In genomic region chr19:28560801-28561696, GRCm38 (mm10) we compare ENCODE assay signal across 9 mouse cellular contexts.
A peak's percentile ranks its signal among the peaks of the same experiment; 100 is the strongest.
DNase-seq lines count a peak whose midpoint lies in the region; ATAC-seq lines count a peak whose summit lies in the region.
"Had no signal": no experiment of that assay in that cellular context is flagged by ENCODE, and none has a peak within 500 bp of the region (broad histone marks: within the 10 kb centered on the region; RNA-seq: fewer than 3 reads in every experiment).

No protein-coding gene starts in this region.

- no peaks in the 10 kb centered on the region for H3K9me3 ChIP-seq in forebrain, embryonic 14.5 days (replicated peaks; ENCODE audit: control insufficient read depth, low read length)
- H3K9me3 ChIP-seq: megakaryocyte, embryonic 14.5 days had no signal

- no peak overlapping the region for H3K9ac ChIP-seq in forebrain, embryonic 14.5 days (ENCODE audit: low read length)

- H3K27me3 ChIP-seq in forebrain, embryonic 14.5 days (replicated peaks; ENCODE audit: control insufficient read depth, insufficient read depth, low read length), result no peaks in the 10 kb centered on the region
- H3K27me3 ChIP-seq: megakaryocyte, embryonic 14.5 days had no signal

- H3K4me1 ChIP-seq in forebrain, embryonic 14.5 days (ENCODE audit: control insufficient read depth, insufficient read depth, low read length), result peaks cover 9% of the 10 kb centered on the region
- H3K4me1 ChIP-seq: megakaryocyte, embryonic 14.5 days had no signal

- DNase-seq in testis, postnatal 14 days (ENCODE audit: low spot score), result peak; percentile 10
- DNase-seq in testis, postnatal 10 days (ENCODE audit: low spot score), result no peak
- DNase-seq in forebrain, embryonic 14.5 days (ENCODE audit: low spot score), result peak; percentile 45
- peak; percentile 48 for DNase-seq in kidney, postnatal 14 days
- peak; percentile 39 for DNase-seq in yolk sac, embryonic 10.5 days (ENCODE audit: low spot score)
- no peak for DNase-seq in spleen, adult 12 weeks (ENCODE audit: low spot score)
- DNase-seq in cerebellum, adult 8-10 months, result no peak
- no peak for DNase-seq in adrenal gland, adult 2 months

- H3K4me2 ChIP-seq in forebrain, embryonic 14.5 days (ENCODE audit: low read length), result no peak overlapping the region

- peak; percentile 66 for ATAC-seq in forebrain, embryonic 14.5 days

- no peaks in the 10 kb centered on the region for H3K36me3 ChIP-seq in forebrain, embryonic 14.5 days (ENCODE audit: control insufficient read depth, insufficient read depth, low read length)

- WGBS in forebrain, embryonic 14.5 days, result 12% methylated on average over 8 of the region's 8 CpGs

- H3K27ac ChIP-seq in forebrain, embryonic 14.5 days (ENCODE audit: low read depth, low read length), result no peak overlapping the region

- no peak overlapping the region for H3K4me3 ChIP-seq in forebrain, embryonic 14.5 days (ENCODE audit: low read depth, low read length)
- H3K4me3 ChIP-seq: megakaryocyte, embryonic 14.5 days had no signal

Comparison
In these comparisons a context has a peak if more than half of its experiments do, and no peak if none do; other contexts are left out.
1. DNase-seq: peak in testis, postnatal 14 days (single experiment), forebrain, embryonic 14.5 days (single experiment), kidney, postnatal 14 days (single experiment) and yolk sac, embryonic 10.5 days (single experiment); none in testis, postnatal 10 days (single experiment), spleen, adult 12 weeks (single experiment), cerebellum, adult 8-10 months (single experiment) and adrenal gland, adult 2 months (single experiment).